Mouse (Mus musculus) c-Kit-positive CD71-positive TER-119-negative erythroid progenitor cells, embryonic 14.5 days (primary cell): ENCODE measurements around the gene Tab2.
A peak's percentile ranks its signal among the peaks of the same experiment; 100 is the strongest.

ENCODE experiments used
- DNase-seq: peaks from one replicate; pipeline ENCODE4 v3.0.0-alpha.2; 2013; ENCODE audit warnings: low read depth

Tab2 gene

DNA sequence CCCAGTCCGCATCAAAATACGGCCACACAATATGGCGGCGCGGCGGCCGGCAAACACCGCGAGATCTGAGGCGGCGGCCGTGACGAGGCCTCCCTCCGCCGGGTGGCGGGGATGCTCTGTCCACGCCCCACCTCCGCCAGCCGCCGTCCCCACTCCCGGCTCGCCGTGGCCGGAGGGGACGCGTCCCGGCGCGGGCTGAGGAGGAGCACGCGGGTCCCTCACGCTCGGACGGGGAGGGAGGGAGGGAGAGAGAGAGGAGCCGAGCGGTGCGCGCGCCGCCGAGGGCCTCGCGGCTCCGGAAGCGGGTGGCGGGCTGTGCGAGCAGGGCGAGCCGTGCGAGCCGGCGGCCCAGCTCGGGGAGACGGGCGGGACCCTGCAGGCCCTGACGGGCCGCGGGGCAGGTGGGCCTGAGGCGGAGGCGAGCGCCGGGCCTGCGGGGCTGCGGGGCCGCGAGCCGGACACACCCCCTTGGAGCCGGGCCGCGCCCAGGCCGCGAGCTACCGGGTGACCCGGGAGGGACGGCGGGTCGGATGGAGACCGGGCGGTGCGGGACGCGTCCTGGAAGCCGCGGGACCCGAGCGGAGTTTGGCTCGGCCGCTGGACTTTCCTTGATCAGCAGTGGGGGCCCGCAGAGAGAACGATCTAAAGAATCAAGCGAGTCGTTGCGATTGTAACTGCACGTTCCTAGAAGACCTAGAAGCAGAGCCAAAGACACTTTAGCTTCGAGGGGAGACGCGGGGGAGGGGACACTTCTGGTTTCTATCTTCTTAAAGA is at the start of gene Tab2:
TSS of gene Tab2 (minus strand) at position 3 of the 774 bp plus-strand sequence.
- DNase-seq, result peak; percentile 67

- no peak for DNase-seq
Observed at GRCm38 (mm10) chr10:7992258-7992919, 36.4 kb upstream of the Tab2 start.

DNA sequence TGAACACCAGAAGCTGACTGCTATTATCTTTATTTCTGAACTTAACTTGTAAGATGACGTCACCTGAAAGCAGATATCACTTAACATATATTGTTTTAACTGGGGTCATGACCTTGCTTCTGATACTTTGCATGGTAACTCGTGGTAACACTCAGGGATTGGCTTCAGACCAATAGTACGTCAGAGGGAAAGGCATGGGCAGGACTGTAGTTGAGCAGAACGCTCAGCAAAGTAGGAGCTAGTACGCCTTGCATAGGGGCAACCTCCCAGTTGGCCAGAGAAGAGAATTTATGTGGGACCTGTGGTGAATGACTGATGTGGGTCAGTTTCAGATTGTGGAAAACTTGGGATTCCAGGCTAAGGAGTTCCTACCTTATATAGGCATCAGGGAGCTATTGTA is 35.6 kb upstream of the Tab2 start:
- no peak for DNase-seq

GRCm38 (mm10) chr10:7987521-7987920 is 31.5 kb upstream of the Tab2 start:
- DNase-seq, result no peak

DNA sequence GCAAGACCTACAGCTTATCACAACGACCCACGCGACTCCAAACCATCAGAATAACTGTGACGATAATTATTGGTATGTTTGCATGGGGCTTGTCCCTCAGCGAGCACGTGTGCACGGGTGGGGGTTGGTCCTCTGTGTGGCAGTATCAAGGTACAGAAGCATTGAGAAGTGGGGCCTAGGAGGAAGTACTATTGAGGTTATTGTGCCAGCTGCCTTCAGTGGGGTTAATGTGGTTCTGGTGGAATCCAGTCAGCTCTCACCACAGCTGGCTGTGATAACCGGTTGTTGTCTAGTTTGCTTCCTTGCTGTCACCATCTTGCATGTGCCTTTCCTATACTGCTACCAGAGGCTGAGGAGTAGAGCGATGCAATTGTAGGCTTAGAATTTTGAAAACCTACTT is 20.4 kb upstream of the Tab2 start:
- DNase-seq, result no peak

DNA sequence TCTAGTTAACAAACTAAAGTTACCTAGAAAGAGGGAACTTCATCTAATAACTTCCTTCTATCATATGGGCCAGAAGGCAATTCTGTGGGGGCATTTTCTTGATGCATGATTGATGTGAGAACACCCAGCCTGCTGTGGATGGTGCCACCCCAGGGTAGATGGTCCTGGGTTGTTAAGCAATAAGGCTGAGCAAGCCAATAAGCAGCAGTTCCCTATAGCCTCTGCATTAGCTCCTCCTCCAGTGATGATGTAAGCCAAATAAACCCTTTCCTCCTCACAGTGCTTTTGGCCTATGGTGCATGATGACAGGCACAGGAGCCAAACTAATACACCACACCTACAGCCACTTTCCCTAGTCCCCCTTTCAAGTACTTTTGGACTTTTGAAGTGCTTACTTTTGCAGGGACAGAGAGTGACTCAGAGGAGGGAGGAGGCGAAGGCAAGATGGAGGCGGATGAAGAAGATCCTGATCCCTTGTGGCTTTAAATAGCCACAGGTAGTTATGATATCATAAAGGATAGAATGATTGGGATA is 12.8 kb upstream of the Tab2 start:
- DNase-seq, result no peak

- no peak for DNase-seq
Observed at GRCm38 (mm10) chr10:7967096-7967495, 11.1 kb upstream of the Tab2 start.

DNA sequence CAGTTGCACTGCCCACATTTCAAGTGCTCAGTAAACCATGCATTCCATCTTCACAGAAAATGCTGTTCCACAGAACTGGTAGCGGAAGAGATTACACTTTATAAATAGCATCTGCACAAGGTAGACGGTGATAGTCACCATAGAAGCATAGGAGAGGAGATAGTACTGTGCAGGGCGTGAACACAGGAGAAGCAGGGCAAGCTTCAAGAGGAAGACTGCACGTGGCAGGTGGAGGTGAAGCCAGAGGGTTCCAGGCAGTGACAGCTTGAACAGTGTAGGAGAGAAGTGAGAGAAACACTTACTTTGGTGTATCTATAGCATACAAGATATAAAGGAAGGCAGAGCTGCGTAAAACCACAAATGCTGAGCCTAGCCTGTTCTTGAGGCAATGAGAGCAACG is 3.0 kb upstream of the Tab2 start:
- peak; percentile 29 for DNase-seq

DNA sequence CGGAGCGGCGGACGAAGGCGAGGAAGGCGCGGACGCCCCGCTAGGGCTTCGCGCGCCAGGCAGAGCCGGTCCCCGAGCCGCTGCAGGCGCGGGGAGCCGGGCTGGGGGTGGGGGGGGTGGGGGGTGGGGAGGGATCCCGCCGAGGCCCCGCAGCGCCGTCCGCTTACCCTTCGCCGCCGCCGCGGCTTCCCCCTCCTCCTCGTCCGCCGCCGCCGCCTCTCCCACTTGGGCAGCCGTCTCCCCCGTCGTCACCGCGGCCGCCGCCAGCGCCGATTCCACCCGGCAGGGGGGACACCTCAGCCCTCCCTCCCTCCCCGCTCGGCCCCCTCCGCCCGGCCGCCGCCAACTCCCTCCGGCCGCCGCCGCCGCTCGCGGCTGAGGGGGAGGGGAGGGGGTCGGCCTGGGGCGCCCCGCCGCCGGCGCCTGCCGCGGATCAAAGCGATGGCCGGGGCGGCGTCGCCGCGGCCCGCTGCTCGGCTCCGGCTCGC is 352 bp downstream of the Tab2 start:
- DNase-seq, result no peak

DNA sequence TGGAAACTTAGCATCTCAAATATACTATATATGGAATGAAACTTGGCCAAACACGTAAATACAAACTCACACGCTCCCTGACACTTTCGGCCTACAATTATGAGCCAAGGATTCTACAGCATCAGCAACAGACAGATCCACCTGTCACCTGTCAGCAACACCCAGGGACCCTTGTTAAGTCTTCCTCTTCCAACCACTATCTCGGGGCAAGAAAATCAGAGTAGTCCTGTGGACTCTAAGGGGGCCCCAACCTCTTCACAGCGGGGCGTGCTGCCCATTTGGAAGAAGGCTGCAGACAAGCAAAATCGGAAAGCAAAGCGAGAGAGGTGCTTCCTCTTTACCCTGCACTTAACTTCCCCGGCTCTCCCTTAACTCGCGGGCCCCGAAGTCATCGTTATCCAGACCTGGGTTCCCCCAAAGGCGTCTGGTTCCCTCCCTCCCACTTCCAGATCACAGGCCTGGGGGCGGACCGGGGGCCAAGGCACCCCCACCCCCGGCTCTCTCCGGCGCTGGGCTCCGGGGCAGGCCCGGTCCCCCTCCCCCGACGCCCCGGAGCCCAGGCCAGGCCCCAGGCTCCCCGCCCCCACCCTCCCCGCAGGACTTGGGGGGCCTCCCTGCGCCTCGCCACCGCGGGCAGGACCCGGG is 919 bp downstream of the Tab2 start:
- DNase-seq, result peak; percentile 30

- peak; percentile 25 for DNase-seq
Observed at GRCm38 (mm10) chr10:7954627-7954988, 1.4 kb downstream of the Tab2 start.

GRCm38 (mm10) chr10:7943006-7943405 is 13.0 kb downstream of the Tab2 start:
- no peak for DNase-seq

- no peak for DNase-seq
Observed at GRCm38 (mm10) chr10:7936556-7937192, 19.4 kb downstream of the Tab2 start.

DNA sequence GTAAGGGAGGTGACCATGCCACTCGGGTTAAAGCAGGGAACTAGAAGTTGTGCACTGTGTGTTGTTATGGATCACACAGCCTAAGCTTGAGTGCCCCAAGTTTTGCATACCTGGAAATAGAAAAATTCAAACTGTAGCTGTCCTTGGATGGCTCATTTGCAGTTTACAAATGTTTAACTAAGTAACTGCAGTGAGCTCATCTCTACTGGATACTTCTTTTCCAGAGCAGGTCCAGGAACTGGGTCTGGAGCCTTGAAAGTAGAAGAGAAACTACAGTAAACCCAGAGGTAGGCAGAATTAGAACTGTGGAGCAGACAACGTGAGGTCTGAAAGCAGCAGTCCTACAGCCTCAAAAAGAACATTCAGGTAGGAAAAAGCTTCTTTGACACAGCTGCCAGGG is 23.1 kb downstream of the Tab2 start:
- no peak for DNase-seq

GRCm38 (mm10) chr10:7928996-7929395 is 27.0 kb downstream of the Tab2 start:
- no peak for DNase-seq

- DNase-seq, result no peak
Observed at GRCm38 (mm10) chr10:7925481-7925880, 30.5 kb downstream of the Tab2 start.

GRCm38 (mm10) chr10:7923433-7923832 is 32.6 kb downstream of the Tab2 start:
- DNase-seq, result no peak

GRCm38 (mm10) chr10:7911268-7911667 is 44.8 kb downstream of the Tab2 start:
- no peak for DNase-seq

DNA sequence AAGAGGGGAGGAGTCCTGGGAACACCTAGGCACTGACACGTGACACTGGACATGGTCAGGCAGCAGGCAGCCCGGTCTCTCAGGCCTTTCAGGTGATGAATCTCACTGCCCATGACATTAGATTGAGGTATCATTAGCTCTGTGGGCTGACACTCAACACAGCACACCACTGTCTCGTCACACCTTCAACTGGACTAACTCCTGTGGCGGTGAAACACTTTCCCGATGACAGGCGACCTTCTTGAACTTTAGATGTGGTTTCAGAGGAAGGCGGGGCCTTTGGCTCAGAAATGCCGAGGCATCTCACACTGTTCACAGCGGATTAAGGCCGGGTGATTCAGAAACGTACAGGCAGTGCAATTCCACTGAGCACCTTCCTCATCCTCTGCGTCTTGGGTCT is 48.9 kb downstream of the Tab2 start:
- DNase-seq, result no peak

- no peak for DNase-seq
Observed at GRCm38 (mm10) chr10:7904157-7904556, 51.9 kb downstream of the Tab2 start.

- DNase-seq, result no peak
Observed at GRCm38 (mm10) chr10:7900719-7901627, 55.1 kb downstream of the Tab2 start.
